Mouse (Mus musculus): ENCODE measurements at regions not wholly inside any gene's neighbourhood (a gene's known extent, or its start where the extent isn't known, plus 50 kb on each side); places are given as distances from the start of the nearest gene placed in this dataset.
A peak's percentile ranks its signal among the peaks of the same experiment; 100 is the strongest.

DNA sequence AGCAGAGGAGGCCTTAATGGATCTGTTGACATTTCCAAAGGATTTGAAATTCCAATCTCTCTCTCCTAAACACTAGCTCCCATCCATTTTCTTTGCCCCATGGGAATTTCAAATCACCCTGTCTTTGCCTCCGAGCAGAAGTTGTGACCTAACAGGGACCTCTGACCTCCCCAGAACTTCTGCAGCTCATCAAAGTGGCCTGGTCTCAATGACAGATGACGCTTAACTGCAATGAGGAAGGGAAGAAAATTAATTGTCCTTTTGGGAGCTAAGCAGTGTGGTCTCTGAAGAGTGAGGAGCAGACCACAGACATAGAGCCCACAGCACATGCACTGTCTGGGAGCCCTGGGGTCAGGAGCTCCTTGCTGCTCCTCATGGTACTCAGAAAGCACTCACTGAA, 155.3 kb downstream of the Tox3 start:
- Histone ChIP-seq H3K4me3 (replicated peaks; ENCODE audit: low read depth, low read length) (no peak overlapping the region), H3K9ac (replicated peaks; ENCODE audit: low read length) (no peak overlapping the region), H3K27me3 (ENCODE audit: control insufficient read depth, insufficient read depth, low read length) (no peaks in the 10 kb centered on the region), H3K36me3 (ENCODE audit: control insufficient read depth, insufficient read depth, low read length) (no peaks in the 10 kb centered on the region), H3K27ac (replicated peaks; ENCODE audit: low read depth, low read length) (no peak overlapping the region), H3K9me3 (ENCODE audit: control insufficient read depth, low read length) (no peaks in the 10 kb centered on the region), H3K4me1 (ENCODE audit: control insufficient read depth, insufficient read depth, low read length) (no peaks in the 10 kb centered on the region), H3K4me2 (ENCODE audit: low read length) (no peak overlapping the region)
- DNase-seq, result no peak
- ATAC-seq (ENCODE audit: low FRiP score, low TSS enrichment), result no peak
- 57% methylated on average over 2 of the region's 2 CpGs for WGBS

- WGBS, result 26% methylated on average over 6 of the region's 6 CpGs
- ATAC-seq (ENCODE audit: low FRiP score, low TSS enrichment), result no peak
These were observed 165.3 kb downstream of the Tox3 start for GRCm38 (mm10) chr8:90182807-90183206.

GRCm38 (mm10) chr8:90176771-90177170, 171.4 kb downstream of the Tox3 start:
- 22% methylated on average over 7 of the region's 7 CpGs for WGBS
- no peak for ATAC-seq (ENCODE audit: low FRiP score, low TSS enrichment)
- no peak overlapping the region for H3K27ac ChIP-seq (replicated peaks; ENCODE audit: low read depth, low read length)
- no peaks in the 10 kb centered on the region for H3K9me3 ChIP-seq (ENCODE audit: control insufficient read depth, low read length)
- H3K4me1 ChIP-seq (ENCODE audit: control insufficient read depth, insufficient read depth, low read length), result peaks cover 13% of the 10 kb centered on the region; the same call in 1 of the 2 replicates
- H3K9ac ChIP-seq (replicated peaks; ENCODE audit: low read length), result no peak overlapping the region
- H3K27me3 ChIP-seq (ENCODE audit: control insufficient read depth, insufficient read depth, low read length), result no peaks in the 10 kb centered on the region
- peak; percentile 55 for DNase-seq
- H3K4me3 ChIP-seq (replicated peaks; ENCODE audit: low read depth, low read length), result no peak overlapping the region
- H3K36me3 ChIP-seq (ENCODE audit: control insufficient read depth, insufficient read depth, low read length), result no peaks in the 10 kb centered on the region
- peak overlapping the region; percentile 16; the same call in 1 of the 2 replicates for H3K4me2 ChIP-seq (ENCODE audit: low read length)

More at GRCm38 (mm10) chr8:90182807-90183206, 165.3 kb downstream of the Tox3 start:
- no peak overlapping the region for H3K27ac ChIP-seq (replicated peaks; ENCODE audit: low read depth, low read length)
- H3K9me3 ChIP-seq (ENCODE audit: control insufficient read depth, low read length), result no peaks in the 10 kb centered on the region
- no peak overlapping the region for H3K4me2 ChIP-seq (ENCODE audit: low read length)
- no peaks in the 10 kb centered on the region for H3K27me3 ChIP-seq (ENCODE audit: control insufficient read depth, insufficient read depth, low read length)
- H3K4me3 ChIP-seq (replicated peaks; ENCODE audit: low read depth, low read length), result no peak overlapping the region
- no peaks in the 10 kb centered on the region for H3K4me1 ChIP-seq (ENCODE audit: control insufficient read depth, insufficient read depth, low read length)
- peak; percentile 41 for DNase-seq
- H3K36me3 ChIP-seq (ENCODE audit: control insufficient read depth, insufficient read depth, low read length), result no peaks in the 10 kb centered on the region
- no peak overlapping the region for H3K9ac ChIP-seq (replicated peaks; ENCODE audit: low read length)

DNA sequence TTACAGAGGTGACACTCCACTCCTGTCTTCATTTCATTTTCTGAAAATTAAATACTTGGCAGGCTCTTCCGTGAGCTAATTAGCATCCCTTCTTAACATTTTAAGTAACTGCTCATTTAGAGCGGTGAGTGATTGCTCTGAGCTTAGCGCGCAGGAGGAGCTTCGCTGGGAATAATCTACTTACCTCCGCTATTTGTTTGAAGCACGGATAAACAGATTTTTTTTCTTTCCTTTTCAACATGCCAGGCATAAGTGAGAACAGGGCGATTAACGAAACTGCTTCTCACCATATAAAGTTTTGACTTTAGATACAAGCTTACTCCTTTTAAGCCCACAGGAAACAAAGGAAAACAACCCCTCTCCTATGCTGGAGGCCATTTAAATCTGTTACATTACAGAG, 171.8 kb downstream of the Tox3 start:
- Histone ChIP-seq H3K4me3 (replicated peaks; ENCODE audit: low read depth, low read length) (no peak overlapping the region), H3K36me3 (ENCODE audit: control insufficient read depth, insufficient read depth, low read length) (no peaks in the 10 kb centered on the region), H3K27ac (replicated peaks; ENCODE audit: low read depth, low read length) (no peak overlapping the region), H3K4me1 (ENCODE audit: control insufficient read depth, insufficient read depth, low read length) (peaks cover 13% of the 10 kb centered on the region; the same call in 1 of the 2 replicates), H3K4me2 (ENCODE audit: low read length) (peak overlapping the region; percentile 9; the same call in 1 of the 2 replicates), H3K27me3 (ENCODE audit: control insufficient read depth, insufficient read depth, low read length) (no peaks in the 10 kb centered on the region), H3K9ac (replicated peaks; ENCODE audit: low read length) (no peak overlapping the region), H3K9me3 (ENCODE audit: control insufficient read depth, low read length) (no peaks in the 10 kb centered on the region)
- peak; percentile 55 for DNase-seq
- 12% methylated on average over 9 of the region's 9 CpGs for WGBS
- no peak for ATAC-seq (ENCODE audit: low FRiP score, low TSS enrichment)

DNA sequence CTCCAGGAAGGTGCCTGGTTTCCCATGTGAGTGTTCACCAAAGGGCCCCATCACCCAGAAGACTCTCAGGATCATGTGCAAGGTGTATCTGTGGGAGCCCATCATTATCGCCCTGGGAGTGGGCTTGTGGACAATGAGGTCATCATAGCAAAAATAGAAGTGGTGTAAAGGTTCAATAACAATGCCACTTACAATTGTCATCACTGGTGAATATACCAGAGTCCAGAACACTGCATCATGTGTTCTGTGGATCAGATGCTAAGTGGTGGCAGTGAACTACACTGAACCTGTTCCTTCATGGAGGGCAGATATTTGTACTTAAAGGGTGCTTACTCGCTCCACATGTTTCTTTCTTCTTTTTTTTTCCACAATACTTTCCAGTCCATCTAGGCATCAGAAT, 181.5 kb downstream of the Tox3 start:
- ATAC-seq (ENCODE audit: low FRiP score, low TSS enrichment) (no peak), DNase-seq (no peak)
- H3K9me3 ChIP-seq (ENCODE audit: control insufficient read depth, low read length), result no peaks in the 10 kb centered on the region
- no peaks in the 10 kb centered on the region for H3K4me1 ChIP-seq (ENCODE audit: control insufficient read depth, insufficient read depth, low read length)
- no peak overlapping the region for H3K27ac ChIP-seq (replicated peaks; ENCODE audit: low read depth, low read length)
- no peak overlapping the region for H3K4me2 ChIP-seq (ENCODE audit: low read length)
- no peaks in the 10 kb centered on the region for H3K36me3 ChIP-seq (ENCODE audit: control insufficient read depth, insufficient read depth, low read length)
- no peak overlapping the region for H3K4me3 ChIP-seq (replicated peaks; ENCODE audit: low read depth, low read length)
- WGBS, result 96% methylated on average over 2 of the region's 2 CpGs
- no peaks in the 10 kb centered on the region for H3K27me3 ChIP-seq (ENCODE audit: control insufficient read depth, insufficient read depth, low read length)
- H3K9ac ChIP-seq (replicated peaks; ENCODE audit: low read length), result no peak overlapping the region

DNA sequence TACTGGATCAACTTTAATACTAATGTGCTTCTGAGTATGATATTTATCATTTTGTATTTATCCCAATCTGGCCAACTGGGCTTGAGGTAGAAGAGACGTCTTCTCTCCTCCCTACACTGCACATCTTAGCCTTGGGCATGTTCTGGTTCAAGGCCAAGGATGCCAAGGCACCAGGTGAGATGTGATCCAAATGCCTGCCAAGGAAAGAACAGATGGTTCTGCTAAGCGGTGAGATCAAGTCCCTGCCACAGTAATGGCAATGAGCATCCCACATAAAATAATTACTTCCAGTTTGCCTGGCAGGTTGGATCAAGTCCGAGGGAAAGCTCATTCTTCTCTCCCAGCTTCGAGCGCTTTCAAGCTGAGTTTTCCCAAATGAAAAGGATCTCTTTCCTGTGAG, 196.7 kb downstream of the Tox3 start:
- no peak overlapping the region for H3K4me3 ChIP-seq (replicated peaks; ENCODE audit: low read depth, low read length)
- no peaks in the 10 kb centered on the region for H3K4me1 ChIP-seq (ENCODE audit: control insufficient read depth, insufficient read depth, low read length)
- H3K27me3 ChIP-seq (ENCODE audit: control insufficient read depth, insufficient read depth, low read length), result no peaks in the 10 kb centered on the region
- no peak overlapping the region for H3K4me2 ChIP-seq (ENCODE audit: low read length)
- DNase-seq (no peak), ATAC-seq (ENCODE audit: low FRiP score, low TSS enrichment) (no peak)
- H3K9ac ChIP-seq (replicated peaks; ENCODE audit: low read length), result no peak overlapping the region
- H3K9me3 ChIP-seq (ENCODE audit: control insufficient read depth, low read length), result no peaks in the 10 kb centered on the region
- WGBS, result 89% methylated on average over 5 of the region's 5 CpGs
- no peak overlapping the region for H3K27ac ChIP-seq (replicated peaks; ENCODE audit: low read depth, low read length)
- no peaks in the 10 kb centered on the region for H3K36me3 ChIP-seq (ENCODE audit: control insufficient read depth, insufficient read depth, low read length)

DNA sequence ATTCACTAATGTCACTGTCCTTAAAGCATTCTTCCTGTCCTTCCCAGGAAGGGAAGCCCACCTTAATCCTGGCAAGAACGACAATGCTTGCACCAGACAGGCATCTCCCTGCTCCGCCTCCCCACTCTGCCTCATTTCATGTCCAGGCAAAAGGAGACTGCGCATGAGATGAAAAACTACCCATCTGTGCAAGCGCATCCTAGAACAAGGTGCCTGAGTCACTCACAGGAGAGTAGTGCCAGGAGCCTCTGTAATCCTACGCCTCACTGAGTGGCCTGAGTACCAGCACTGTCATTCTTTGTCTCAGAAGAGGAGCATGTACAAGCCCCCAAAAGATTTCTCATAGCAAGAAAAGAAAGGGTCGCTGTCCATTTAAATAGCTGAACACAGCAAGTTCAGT, 198.2 kb downstream of the Tox3 start:
- Histone ChIP-seq H3K4me3 (replicated peaks; ENCODE audit: low read depth, low read length) (no peak overlapping the region), H3K27me3 (ENCODE audit: control insufficient read depth, insufficient read depth, low read length) (no peaks in the 10 kb centered on the region), H3K9me3 (ENCODE audit: control insufficient read depth, low read length) (no peaks in the 10 kb centered on the region), H3K4me2 (ENCODE audit: low read length) (no peak overlapping the region), H3K27ac (replicated peaks; ENCODE audit: low read depth, low read length) (no peak overlapping the region), H3K36me3 (ENCODE audit: control insufficient read depth, insufficient read depth, low read length) (no peaks in the 10 kb centered on the region), H3K4me1 (ENCODE audit: control insufficient read depth, insufficient read depth, low read length) (peaks cover 4% of the 10 kb centered on the region; the same call in 1 of the 2 replicates), H3K9ac (replicated peaks; ENCODE audit: low read length) (no peak overlapping the region)
- DNase-seq (peak; percentile 15), ATAC-seq (ENCODE audit: low FRiP score, low TSS enrichment) (no peak)
- 51% methylated on average over 6 of the region's 6 CpGs for WGBS

- H3K9me3 ChIP-seq (ENCODE audit: control insufficient read depth, low read length), result no peaks in the 10 kb centered on the region
- no peaks in the 10 kb centered on the region for H3K4me1 ChIP-seq (ENCODE audit: control insufficient read depth, insufficient read depth, low read length)
- no peaks in the 10 kb centered on the region for H3K36me3 ChIP-seq (ENCODE audit: control insufficient read depth, insufficient read depth, low read length)
- H3K4me2 ChIP-seq (ENCODE audit: low read length), result no peak overlapping the region
- no peak overlapping the region for H3K4me3 ChIP-seq (replicated peaks; ENCODE audit: low read depth, low read length)
- ATAC-seq (ENCODE audit: low FRiP score, low TSS enrichment) (no peak), DNase-seq (no peak)
- WGBS, result 86% methylated on average over 5 of the region's 5 CpGs
- H3K27me3 ChIP-seq (ENCODE audit: control insufficient read depth, insufficient read depth, low read length), result no peaks in the 10 kb centered on the region
- no peak overlapping the region for H3K27ac ChIP-seq (replicated peaks; ENCODE audit: low read depth, low read length)
- no peak overlapping the region for H3K9ac ChIP-seq (replicated peaks; ENCODE audit: low read length)
These were observed 213.5 kb downstream of the Tox3 start for GRCm38 (mm10) chr8:90134626-90135025.

- no peaks in the 10 kb centered on the region for H3K9me3 ChIP-seq (ENCODE audit: control insufficient read depth, low read length)
- no peak overlapping the region for H3K4me2 ChIP-seq (ENCODE audit: low read length)
- no peak overlapping the region for H3K27ac ChIP-seq (replicated peaks; ENCODE audit: low read depth, low read length)
- no peaks in the 10 kb centered on the region for H3K36me3 ChIP-seq (ENCODE audit: control insufficient read depth, insufficient read depth, low read length)
- DNase-seq, result no peak
- no peak overlapping the region for H3K4me3 ChIP-seq (replicated peaks; ENCODE audit: low read depth, low read length)
- no peak for ATAC-seq (ENCODE audit: low FRiP score, low TSS enrichment)
- 87% methylated on average over 5 of the region's 5 CpGs for WGBS
- H3K4me1 ChIP-seq (ENCODE audit: control insufficient read depth, insufficient read depth, low read length), result no peaks in the 10 kb centered on the region
- H3K27me3 ChIP-seq (ENCODE audit: control insufficient read depth, insufficient read depth, low read length), result no peaks in the 10 kb centered on the region
- no peak overlapping the region for H3K9ac ChIP-seq (replicated peaks; ENCODE audit: low read length)
These were observed 217.4 kb downstream of the Tox3 start for GRCm38 (mm10) chr8:90130704-90131267.

Measured in midbrain, embryonic 14.5 days (tissue).